Mouse (Mus musculus): Measurements from ENCODE around the gene Shld2.

- no peak for TF ChIP-seq POLR2A (IDR thresholded peaks at IDR 0.05; ENCODE audit: insufficient read depth, low read depth, low read length)
- TF ChIP-seq CTCF (IDR thresholded peaks at IDR 0.05; ENCODE audit: insufficient read depth, low read depth, low read length): no peak
These were observed 20.1 kb downstream of the Shld2 start for GRCm38 (mm10) chr14:34290229-34290628.
